Mouse (Mus musculus): ENCODE results near the gene Cldn7.

DNA sequence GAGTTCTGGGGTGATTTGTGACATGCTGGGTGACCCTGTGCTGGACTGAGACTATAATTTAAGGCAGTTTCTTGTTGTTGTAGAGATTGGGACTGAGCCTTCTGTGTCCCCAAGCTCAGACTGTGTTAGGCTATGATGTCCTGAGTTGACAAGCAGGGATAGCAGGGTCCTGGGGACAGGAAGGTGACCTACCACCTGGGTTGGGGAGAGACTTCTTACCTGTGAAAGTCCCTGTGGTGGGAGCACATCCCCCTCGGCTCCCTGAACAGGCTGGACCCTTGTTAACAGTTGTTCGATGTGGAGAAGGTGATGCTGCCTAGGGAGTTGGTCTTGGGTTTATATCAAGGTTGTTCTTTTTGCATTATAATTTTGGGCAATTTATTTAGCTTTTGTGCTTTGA lies 37.9 kb downstream of the Cldn7 start:
- TF ChIP-seq CTCF (IDR thresholded peaks at IDR 0.05; ENCODE audit: extremely low read depth, insufficient read depth, low read length): no peak
- no peak for TF ChIP-seq POLR2A (IDR thresholded peaks at IDR 0.05; ENCODE audit: extremely low read depth, insufficient read depth, low read length)
